Mouse (Mus musculus) adrenal gland, postnatal 36 days (tissue): Measurements from ENCODE around the gene Gclm. TPM values are rescaled to one million over a fixed set of nuclear protein-coding genes. Genes with fewer than 3 reads are reported as not detected.

Source experiments
- DNase-seq, 2 experiments: peaks; one replicate each; pipeline ENCODE4 v3.0.0; 2021; ENCODE audit warnings: mixed read lengths in 1 of 2
- microRNA-seq: library from miRNA; unstranded; fragments of <30 nt; microRNA quantifications from one replicate; pipeline ENCODE4 v1.2.0, GENCODE M21; 2021
- total RNA-seq, 2 experiments: library from RNA; stranded (reverse); gene quantifications; 2 replicates each; pipeline ENCODE4 v1.2.3; 2021

Gene Gclm
- total RNA-seq, 2 experiments from 2014 or later: 111 to 119 TPM

GRCm38 (mm10) chr3:122292300-122293222, 47.2 kb downstream of the Gclm start:
- DNase-seq: peak; percentile 93 to 94

GRCm38 (mm10) chr3:122293223-122293953, 48.0 kb downstream of the Gclm start:
- peak; percentile 92 to 94 for DNase-seq

- DNase-seq: peak; percentile 93
Observed at GRCm38 (mm10) chr3:122293954-122294850, 48.8 kb downstream of the Gclm start, which contains the start of gene Bcar3. TSS of gene Bcar3 (plus strand) at chr3:122294136.

GRCm38 (mm10) chr3:122295511-122295910, 50.2 kb downstream of the Gclm start:
- DNase-seq: peak; percentile 73 to 80

GRCm38 (mm10) chr3:122296979-122297378, 51.6 kb downstream of the Gclm start:
- DNase-seq: peak; percentile 67 to 80

GRCm38 (mm10) chr3:122300983-122301919, 55.9 kb downstream of the Gclm start:
- DNase-seq: peak; percentile 83

- DNase-seq: no peak
Observed at GRCm38 (mm10) chr3:122304560-122304959, 59.2 kb downstream of the Gclm start.

- DNase-seq: no peak
Observed at GRCm38 (mm10) chr3:122307894-122308671, 62.7 kb downstream of the Gclm start.

GRCm38 (mm10) chr3:122308981-122309380, 63.6 kb downstream of the Gclm start:
- no peak for DNase-seq

GRCm38 (mm10) chr3:122312078-122312477, 66.7 kb downstream of the Gclm start:
- peak; percentile 89 to 90 for DNase-seq

GRCm38 (mm10) chr3:122312936-122313629, 67.7 kb downstream of the Gclm start:
- DNase-seq: peak; percentile 52

GRCm38 (mm10) chr3:122313936-122314335, 68.6 kb downstream of the Gclm start:
- DNase-seq: peak in 1 of 2 experiments; percentile 18

GRCm38 (mm10) chr3:122316621-122317020, 71.3 kb downstream of the Gclm start:
- DNase-seq: no peak

- DNase-seq: peak; percentile 58 to 65
Observed at GRCm38 (mm10) chr3:122317339-122317738, 72.0 kb downstream of the Gclm start.

Small RNAs within 50 kb of the gene (microRNA-seq; reads per million reads assigned to microRNA genes)
- gene Gm22903 (not detected), gene Mir760 (32.3 reads per million, percentile 39 among the genes with 10 or more reads in this experiment)

Other genes with a start within 250 kb of the Gclm start
- gene Abca4, start 201.1 kb upstream of the Gclm start, total RNA-seq: 1 to 10 TPM; 2.0 to 3.9 TPM
- gene Dnttip2, start 28.8 kb downstream of the Gclm start, total RNA-seq: 10 to 100 TPM; 39.8 to 44.5 TPM
- 10 to 100 TPM; 57.8 to 66.6 TPM for gene Bcar3, start 48.6 kb downstream of the Gclm start, total RNA-seq